Mouse (Mus musculus): ENCODE data around the gene Vps72. TPM values are rescaled to one million over a fixed set of nuclear protein-coding genes. Genes with fewer than 3 reads are reported as not detected.
"Not testable (repeated sequence)": the region's sequence is repeated elsewhere in the genome, so short reads cannot be mapped to it uniquely, and the experiment has no call there.

Vps72 gene
- polyA plus RNA-seq (2012; rRNA removed): 42.0 and 43.5 TPM in 2 replicates

- DNase-seq (ENCODE audit: low read depth): no peak
Measured at GRCm38 (mm10) chr3:95110911-95111726, at the start of gene Vps72. Gene Vps72 (plus strand): TSS chr3:95111022.

- no peak for DNase-seq (ENCODE audit: low read depth)
Measured at GRCm38 (mm10) chr3:95063741-95064140, 47.1 kb upstream of the Vps72 start.

- no peak for DNase-seq (ENCODE audit: low read depth)
Measured at GRCm38 (mm10) chr3:95065553-95065952, 45.3 kb upstream of the Vps72 start.

- DNase-seq (ENCODE audit: low read depth): no peak
Measured at GRCm38 (mm10) chr3:95066095-95066494, 44.7 kb upstream of the Vps72 start.

GRCm38 (mm10) chr3:95066570-95066969 lies 44.3 kb upstream of the Vps72 start:
- no peak for DNase-seq (ENCODE audit: low read depth)

GRCm38 (mm10) chr3:95071606-95072005 lies 39.2 kb upstream of the Vps72 start:
- DNase-seq (ENCODE audit: low read depth): no peak

- no peak for DNase-seq (ENCODE audit: low read depth)
Measured at GRCm38 (mm10) chr3:95088071-95088470, 22.8 kb upstream of the Vps72 start.

- DNase-seq (ENCODE audit: low read depth): no peak
Measured at GRCm38 (mm10) chr3:95100854-95101253, 10.0 kb upstream of the Vps72 start.

- DNase-seq (ENCODE audit: low read depth): peak; percentile 63
Measured at GRCm38 (mm10) chr3:95105121-95105520, 5.7 kb upstream of the Vps72 start.

GRCm38 (mm10) chr3:95105586-95106337 lies 5.1 kb upstream of the Vps72 start:
- no peak for DNase-seq (ENCODE audit: low read depth)

GRCm38 (mm10) chr3:95106338-95107117 lies 4.3 kb upstream of the Vps72 start, which contains the start of gene Pip5k1a:
Gene Pip5k1a (minus strand): TSS chr3:95106930.
- DNase-seq (ENCODE audit: low read depth): peak; percentile 91

GRCm38 (mm10) chr3:95107308-95107707 lies 3.5 kb upstream of the Vps72 start:
- DNase-seq (ENCODE audit: low read depth): not testable (repeated sequence)

- no peak for DNase-seq (ENCODE audit: low read depth)
Measured at GRCm38 (mm10) chr3:95107898-95108297, 2.9 kb upstream of the Vps72 start.

GRCm38 (mm10) chr3:95112760-95113159 lies 1.9 kb downstream of the Vps72 start:
- DNase-seq (ENCODE audit: low read depth): no peak

GRCm38 (mm10) chr3:95117751-95118150 lies 6.9 kb downstream of the Vps72 start:
- no peak for DNase-seq (ENCODE audit: low read depth)

GRCm38 (mm10) chr3:95121580-95121979 lies 10.8 kb downstream of the Vps72 start:
- no peak for DNase-seq (ENCODE audit: low read depth)

- DNase-seq (ENCODE audit: low read depth): no peak
Measured at GRCm38 (mm10) chr3:95124246-95124645, 13.4 kb downstream of the Vps72 start, which contains the start of gene Tmod4. Gene Tmod4 (plus strand): TSS chr3:95124476.

- DNase-seq (ENCODE audit: low read depth): no peak
Measured at GRCm38 (mm10) chr3:95124972-95125371, 14.2 kb downstream of the Vps72 start.

- DNase-seq (ENCODE audit: low read depth): no peak
Measured at GRCm38 (mm10) chr3:95129226-95129651, 18.4 kb downstream of the Vps72 start.

- DNase-seq (ENCODE audit: low read depth): no peak
Measured at GRCm38 (mm10) chr3:95130081-95130480, 19.3 kb downstream of the Vps72 start.

GRCm38 (mm10) chr3:95132389-95132788 lies 21.6 kb downstream of the Vps72 start:
- not testable (repeated sequence) for DNase-seq (ENCODE audit: low read depth)

GRCm38 (mm10) chr3:95133176-95133575 lies 22.4 kb downstream of the Vps72 start:
- no peak for DNase-seq (ENCODE audit: low read depth)
